Mouse (Mus musculus): ENCODE data around the gene Cd84.

Gene Cd84

GRCm38 (mm10) chr1:171915638-171916458 lies 76.4 kb downstream of the Cd84 start:
- DNase-seq (ENCODE audit: low read depth, low spot score) = no peak

- no peak for DNase-seq (ENCODE audit: low read depth, low spot score)
These were observed 78.0 kb downstream of the Cd84 start, which contains the start of gene Slamf6 for GRCm38 (mm10) chr1:171917305-171918039. Gene Slamf6 (plus strand): TSS chr1:171917515.

GRCm38 (mm10) chr1:171918136-171918920 lies 78.8 kb downstream of the Cd84 start:
- no peak for DNase-seq (ENCODE audit: low read depth, low spot score)

DNA sequence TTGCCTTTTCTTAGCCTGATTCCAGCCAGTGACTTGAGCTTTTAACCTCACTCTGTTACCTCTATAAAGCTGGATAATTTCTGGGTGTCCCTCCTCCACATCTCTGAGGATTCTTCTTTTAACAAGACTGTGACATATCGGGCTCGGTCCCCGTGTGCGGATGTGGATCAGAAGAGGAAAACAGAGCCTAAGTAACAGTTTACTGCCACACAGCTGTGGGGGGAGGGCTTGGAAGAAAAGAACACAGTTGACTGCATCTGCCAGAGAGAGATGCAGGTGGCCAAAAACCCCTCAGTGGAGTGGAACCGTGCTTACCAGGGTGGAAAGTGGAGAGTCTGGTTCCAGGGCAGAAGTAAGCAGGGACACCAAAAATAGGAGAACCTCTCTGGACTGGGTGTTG lies 79.7 kb downstream of the Cd84 start:
- no peak for DNase-seq (ENCODE audit: low read depth, low spot score)

DNA sequence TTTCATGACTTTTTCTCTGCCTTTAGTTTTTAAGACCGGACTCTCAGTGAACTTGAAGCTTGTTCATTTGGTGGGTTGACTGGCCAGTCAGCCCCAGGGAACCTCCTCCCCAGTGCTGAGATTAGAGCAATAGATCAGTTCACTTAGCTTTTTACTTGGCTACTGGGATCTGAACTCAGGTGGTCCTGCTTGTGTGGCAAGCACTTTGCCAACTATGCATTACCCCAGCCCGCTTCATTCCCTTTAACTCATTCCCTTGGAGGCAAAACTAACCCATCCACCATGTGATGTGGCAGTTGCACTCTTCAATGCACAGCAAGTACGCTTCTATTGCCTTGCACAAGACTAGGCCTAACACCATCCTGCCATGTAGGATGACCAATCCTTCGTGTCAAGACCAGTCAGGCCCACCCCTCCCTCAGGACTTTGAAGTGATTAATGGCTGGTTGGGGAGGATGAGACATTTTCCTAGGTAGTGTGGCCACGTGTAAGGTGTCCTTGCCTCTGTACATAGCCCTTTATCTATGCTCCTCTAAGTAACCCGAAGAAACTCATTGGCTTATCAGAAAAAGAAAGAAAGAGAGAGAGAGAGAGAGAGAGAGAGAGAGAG lies 80.5 kb downstream of the Cd84 start:
- DNase-seq (ENCODE audit: low read depth, low spot score) = no peak

DNA sequence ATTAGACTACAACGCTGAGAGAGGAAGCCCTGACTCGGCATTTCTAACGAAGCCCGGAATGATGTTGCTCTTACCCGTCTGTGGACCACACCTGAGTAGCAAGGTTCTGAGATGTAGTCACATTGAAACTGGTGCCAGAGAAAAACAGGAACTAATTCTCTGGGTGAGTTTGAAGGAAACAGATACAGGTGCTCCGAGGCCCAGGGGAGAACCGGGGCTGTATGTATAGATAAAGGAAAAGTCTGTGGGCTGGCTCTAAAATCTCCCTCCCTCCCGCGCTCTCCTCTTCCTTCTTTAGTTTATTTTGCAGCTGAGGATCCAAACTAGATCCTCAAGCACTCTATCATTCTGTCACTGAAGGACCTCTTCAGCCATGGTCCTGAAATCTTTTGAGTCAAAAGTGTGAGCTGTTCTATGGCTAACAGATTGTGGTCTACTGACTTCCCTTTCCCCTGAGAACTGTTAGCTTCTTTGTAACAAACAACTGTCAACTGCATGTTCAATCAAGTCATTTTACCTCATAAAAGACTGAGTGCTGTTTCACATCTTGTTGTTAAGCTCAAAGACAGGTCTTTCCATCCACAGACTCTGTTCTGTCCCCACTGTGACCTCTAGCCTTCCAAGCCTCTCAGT lies 81.6 kb downstream of the Cd84 start:
- no peak for DNase-seq (ENCODE audit: low read depth, low spot score)

DNA sequence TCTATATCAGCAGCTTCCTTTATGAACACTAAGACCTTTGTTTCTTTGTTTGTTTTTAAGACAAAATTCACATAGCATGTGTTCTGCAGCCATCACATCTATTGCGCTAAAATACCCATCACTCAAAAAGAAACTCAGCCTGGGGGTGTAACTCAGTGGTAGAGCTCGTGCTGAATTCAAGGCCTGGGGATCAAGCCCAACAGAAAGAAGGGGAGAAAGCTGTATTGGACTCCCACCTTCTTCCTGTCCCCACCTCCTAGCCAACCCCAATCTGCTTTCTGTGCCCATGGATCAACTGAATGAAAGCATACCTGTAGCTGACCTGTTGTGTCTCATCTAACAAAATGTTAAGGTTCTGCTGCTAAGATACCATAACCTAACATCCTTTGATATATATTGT lies 82.1 kb downstream of the Cd84 start:
- no peak for DNase-seq (ENCODE audit: low read depth, low spot score)

GRCm38 (mm10) chr1:171922844-171923243 lies 83.3 kb downstream of the Cd84 start:
- no peak for DNase-seq (ENCODE audit: low read depth, low spot score)

- DNase-seq (ENCODE audit: low read depth, low spot score) = no peak
These were observed 85.4 kb downstream of the Cd84 start for GRCm38 (mm10) chr1:171924900-171925299.

DNA sequence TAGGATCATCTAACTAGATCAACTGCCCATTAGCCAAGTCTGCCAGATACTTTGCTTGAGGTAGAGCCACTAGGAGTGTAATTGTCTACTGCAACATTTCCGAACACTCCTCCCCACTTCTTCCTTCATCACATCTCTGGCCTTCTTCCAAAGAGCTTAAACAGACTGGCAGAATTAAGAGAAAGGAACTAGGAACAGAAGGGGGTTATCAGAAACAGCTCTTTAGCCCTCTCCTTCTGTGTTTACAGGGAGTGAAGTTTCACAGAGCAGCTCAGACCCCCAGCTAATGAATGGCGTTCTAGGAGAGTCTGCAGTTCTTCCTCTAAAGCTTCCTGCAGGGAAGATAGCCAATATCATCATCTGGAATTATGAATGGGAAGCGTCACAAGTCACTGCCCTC lies 94.4 kb downstream of the Cd84 start:
- no peak for DNase-seq (ENCODE audit: low read depth, low spot score)

- no peak for DNase-seq (ENCODE audit: low read depth, low spot score)
These were observed 99.8 kb downstream of the Cd84 start for GRCm38 (mm10) chr1:171938952-171939948.
